Mouse (Mus musculus) hindbrain, postnatal 0 days (tissue): Measurements from ENCODE around the gene Kalrn. TPM values are rescaled to one million over a fixed set of nuclear protein-coding genes. Genes with fewer than 3 reads are reported as not detected.

Experiments
- ATAC-seq: fragments of 200-750 bp; cut with Nextera tagmentation; 2 replicates; pipeline ENCODE4 v1.8.0; 2017; ENCODE audit warnings: mild to moderate bottlenecking, moderate TSS enrichment, moderate library complexity
- DNase-seq: peaks from one replicate; pipeline ENCODE4 v3.0.0-alpha.2; 2015; ENCODE audit warnings: low spot score
- H3K27ac ChIP-seq: fragments of 300-500 bp; sonication (generic); 2 replicates; pipeline ENCODE4 v1.5.1; 2014; ENCODE audit warnings: mild to moderate bottlenecking
- H3K27me3 ChIP-seq: fragments of 300-500 bp; sonication (generic); 2 replicates; pipeline ENCODE4 v1.6.1; 2014; ENCODE audit warnings: low read length, mixed read lengths; ENCODE audit not compliant: insufficient read depth
- H3K36me3 ChIP-seq: fragments of 300-500 bp; sonication (generic); 2 replicates; pipeline ENCODE4 v1.6.1; 2014; ENCODE audit warnings: low read length, mixed read lengths; ENCODE audit not compliant: insufficient read depth
- H3K4me1 ChIP-seq: fragments of 300-500 bp; sonication (generic); 2 replicates; pipeline ENCODE4 v1.6.1; 2014; ENCODE audit warnings: antibody characterized with exemption, low read length, mixed read lengths; ENCODE audit not compliant: insufficient read depth
- H3K4me2 ChIP-seq: fragments of 300-500 bp; sonication (generic); 2 replicates; pipeline ENCODE4 v1.6.1; 2014; ENCODE audit warnings: low read depth, mild to moderate bottlenecking, low read length, moderate library complexity, mixed read lengths
- H3K4me3 ChIP-seq: fragments of 300-500 bp; sonication (generic); 2 replicates; pipeline ENCODE4 v1.5.1; 2014; ENCODE audit warnings: low read length
- H3K9ac ChIP-seq: fragments of 300-500 bp; sonication (generic); replicated peaks from 2 replicates; pipeline ENCODE4 v1.6.1; 2014; ENCODE audit warnings: mild to moderate bottlenecking, low read length, moderate library complexity, mixed read lengths
- H3K9me3 ChIP-seq: fragments of 300-500 bp; sonication (generic); 2 replicates; pipeline ENCODE4 v1.6.1; 2016; ENCODE audit warnings: low read length, mixed read lengths
- CTCF ChIP-seq: IDR thresholded peaks from 2 replicates; pipeline ENCODE4 v1.5.1; 2016; ENCODE audit warnings: antibody characterized with exemption, control low read depth, low read depth
- WGBS: fragments of 180-500 bp; shearing (Covaris S2); extraction: QIAGEN DNeasy Blood & Tissue Kit; methylation state at CpG from one replicate; pipeline ENCODE4 v1.1.7; 2014; 5-methylcytosine and 5-hydroxymethylcytosine counted together
- polyA plus RNA-seq: library from polyadenylated mRNA; unstranded; fragments of >200 nt; fragmentation: Nextera tagmentation; extraction: Ambion mirVana; gene quantifications from 2 replicates; pipeline ENCODE4 v1.2.1, GENCODE M21; 2015
- total RNA-seq: library from RNA; depleted of rRNA; stranded (reverse); fragments of >200 nt; gene quantifications from 2 replicates; pipeline ENCODE4 v1.2.3, GENCODE M21; 2014

Kalrn gene
- total and polyA plus RNA-seq, 2 experiments from 2014 or later: 17.0 to 107 TPM

GRCm38 (mm10) chr16:34175625-34176024, 397.7 kb downstream of the Kalrn start:
- 98% methylated on average over 4 of the region's 4 CpGs for WGBS
- H3K9ac ChIP-seq: no peak overlapping the region
- H3K27ac ChIP-seq: no peak overlapping the region
- H3K27me3 ChIP-seq: no peaks in the 10 kb centered on the region
- no peak overlapping the region for H3K4me2 ChIP-seq
- H3K36me3 ChIP-seq: peaks cover 26% of the 10 kb centered on the region; the same call in 1 of the 2 replicates
- ATAC-seq (no peak), DNase-seq (no peak)
- H3K4me1 ChIP-seq: no peaks in the 10 kb centered on the region
- H3K9me3 ChIP-seq: no peaks in the 10 kb centered on the region
- no peak overlapping the region for H3K4me3 ChIP-seq
- TF ChIP-seq CTCF: no peak

DNA sequence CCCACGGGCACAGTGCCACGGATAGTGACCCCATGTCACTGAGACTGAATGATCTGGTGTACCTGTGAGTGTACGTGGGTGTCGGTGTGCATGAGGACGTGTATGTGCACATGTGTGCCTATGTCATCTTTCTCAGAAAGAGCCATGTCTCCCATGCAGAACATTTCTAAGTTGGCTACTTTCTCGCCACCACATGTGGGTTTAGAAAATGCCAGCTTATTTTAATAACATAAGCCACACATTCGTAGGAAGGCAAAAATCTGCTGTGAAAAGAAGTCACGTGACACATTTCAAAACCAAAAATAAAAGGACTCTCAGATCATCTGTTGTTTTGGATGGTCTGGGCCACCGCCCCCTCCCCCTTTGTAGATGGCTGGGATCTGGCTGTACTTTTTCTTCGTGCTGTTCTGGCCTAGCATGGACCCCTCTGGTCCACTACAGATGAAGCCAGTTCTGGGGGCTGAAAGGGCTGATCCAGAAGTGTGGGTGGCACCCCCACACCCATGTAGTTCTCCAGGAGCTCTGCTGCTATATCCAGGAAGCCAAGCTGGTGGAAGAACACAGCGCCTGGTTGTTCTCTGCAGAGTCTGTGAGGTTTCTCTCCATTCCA, 400.7 kb downstream of the Kalrn start:
- TF ChIP-seq CTCF: no peak
- Histone ChIP-seq H3K4me3 (no peak overlapping the region), H3K4me2 (no peak overlapping the region), H3K9me3 (no peaks in the 10 kb centered on the region), H3K4me1 (no peaks in the 10 kb centered on the region), H3K9ac (no peak overlapping the region), H3K27me3 (no peaks in the 10 kb centered on the region), H3K27ac (no peak overlapping the region), H3K36me3 (peaks cover 19% of the 10 kb centered on the region; the same call in 1 of the 2 replicates)
- 89% methylated on average over 11 of the region's 11 CpGs for WGBS
- no peak for ATAC-seq
- no peak for DNase-seq

- Histone ChIP-seq H3K9ac (no peak overlapping the region), H3K4me1 (0 out of 2 replicates have a peak, but pooled peaks cover 3% of the 10 kb centered on the region), H3K4me3 (no peak overlapping the region), H3K27me3 (no peaks in the 10 kb centered on the region), H3K36me3 (no peaks in the 10 kb centered on the region), H3K4me2 (no peak overlapping the region), H3K9me3 (no peaks in the 10 kb centered on the region), H3K27ac (no peak overlapping the region)
- ATAC-seq (no peak), DNase-seq (no peak)
- TF ChIP-seq CTCF: no peak
- WGBS: 61% methylated on average over 5 of the region's 5 CpGs
These were observed 406.3 kb downstream of the Kalrn start for GRCm38 (mm10) chr16:34167042-34167441.

DNA sequence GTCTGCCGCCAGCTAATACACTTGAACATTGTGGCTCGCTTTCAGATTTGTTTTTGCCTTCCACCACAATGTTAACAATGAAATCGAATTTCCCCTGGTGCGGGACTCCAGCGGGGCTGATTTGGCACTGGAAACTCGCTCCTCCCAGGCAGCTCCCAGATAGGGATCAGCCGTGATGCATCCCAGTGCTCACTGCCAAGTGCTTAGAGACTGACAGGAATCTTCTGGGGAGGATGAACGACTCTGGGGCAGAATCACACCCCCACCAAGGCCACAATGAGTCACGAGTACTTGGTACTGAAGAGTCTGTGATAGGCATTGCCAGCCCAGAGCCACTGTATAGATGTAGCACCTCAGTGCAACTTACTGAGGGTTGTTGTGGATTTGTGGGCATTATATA, 410.2 kb downstream of the Kalrn start:
- ATAC-seq: 0 out of 2 replicates have a peak, but pooled peaks have one; percentile 5
- WGBS: 43% methylated on average over 9 of the region's 9 CpGs
- H3K4me1 ChIP-seq: 0 out of 2 replicates have a peak, but pooled peaks cover 3% of the 10 kb centered on the region
- H3K4me2 ChIP-seq: no peak overlapping the region
- H3K9me3 ChIP-seq: no peaks in the 10 kb centered on the region
- no peaks in the 10 kb centered on the region for H3K27me3 ChIP-seq
- TF ChIP-seq CTCF: no peak
- no peak for DNase-seq
- H3K36me3 ChIP-seq: no peaks in the 10 kb centered on the region
- H3K27ac ChIP-seq: no peak overlapping the region
- no peak overlapping the region for H3K4me3 ChIP-seq
- H3K9ac ChIP-seq: no peak overlapping the region

GRCm38 (mm10) chr16:34159576-34159975, 413.8 kb downstream of the Kalrn start:
- DNase-seq (peak; percentile 17), ATAC-seq (no peak)
- no peaks in the 10 kb centered on the region for H3K36me3 ChIP-seq
- 0 out of 2 replicates have a peak, but pooled peaks cover 3% of the 10 kb centered on the region for H3K4me1 ChIP-seq
- no peak overlapping the region for H3K4me2 ChIP-seq
- H3K9ac ChIP-seq: no peak overlapping the region
- TF ChIP-seq CTCF: no peak
- H3K4me3 ChIP-seq: no peak overlapping the region
- no peaks in the 10 kb centered on the region for H3K9me3 ChIP-seq
- no peaks in the 10 kb centered on the region for H3K27me3 ChIP-seq
- WGBS: 94% methylated on average over 3 of the region's 3 CpGs
- no peak overlapping the region for H3K27ac ChIP-seq

GRCm38 (mm10) chr16:34157386-34158135, 415.8 kb downstream of the Kalrn start:
- H3K4me1 ChIP-seq: no peaks in the 10 kb centered on the region
- H3K4me2 ChIP-seq: no peak overlapping the region
- no peak overlapping the region for H3K4me3 ChIP-seq
- H3K27me3 ChIP-seq: no peaks in the 10 kb centered on the region
- no peak overlapping the region for H3K9ac ChIP-seq
- H3K36me3 ChIP-seq: no peaks in the 10 kb centered on the region
- DNase-seq (peak; percentile 15), ATAC-seq (0 out of 2 replicates have a peak, but pooled peaks have one; percentile 58)
- TF ChIP-seq CTCF: no peak
- no peak overlapping the region for H3K27ac ChIP-seq
- H3K9me3 ChIP-seq: no peaks in the 10 kb centered on the region
- WGBS: 49% methylated on average over 4 of the region's 4 CpGs

GRCm38 (mm10) chr16:34155696-34156095, 417.6 kb downstream of the Kalrn start:
- no peak for TF ChIP-seq CTCF
- Histone ChIP-seq H3K27me3 (no peaks in the 10 kb centered on the region), H3K4me2 (no peak overlapping the region), H3K4me3 (no peak overlapping the region), H3K9ac (no peak overlapping the region), H3K9me3 (no peaks in the 10 kb centered on the region), H3K27ac (no peak overlapping the region), H3K4me1 (no peaks in the 10 kb centered on the region), H3K36me3 (no peaks in the 10 kb centered on the region)
- DNase-seq: no peak
- 75% methylated on average over 3 of the region's 3 CpGs for WGBS
- ATAC-seq: no peak
